In the genomic region with DNA sequence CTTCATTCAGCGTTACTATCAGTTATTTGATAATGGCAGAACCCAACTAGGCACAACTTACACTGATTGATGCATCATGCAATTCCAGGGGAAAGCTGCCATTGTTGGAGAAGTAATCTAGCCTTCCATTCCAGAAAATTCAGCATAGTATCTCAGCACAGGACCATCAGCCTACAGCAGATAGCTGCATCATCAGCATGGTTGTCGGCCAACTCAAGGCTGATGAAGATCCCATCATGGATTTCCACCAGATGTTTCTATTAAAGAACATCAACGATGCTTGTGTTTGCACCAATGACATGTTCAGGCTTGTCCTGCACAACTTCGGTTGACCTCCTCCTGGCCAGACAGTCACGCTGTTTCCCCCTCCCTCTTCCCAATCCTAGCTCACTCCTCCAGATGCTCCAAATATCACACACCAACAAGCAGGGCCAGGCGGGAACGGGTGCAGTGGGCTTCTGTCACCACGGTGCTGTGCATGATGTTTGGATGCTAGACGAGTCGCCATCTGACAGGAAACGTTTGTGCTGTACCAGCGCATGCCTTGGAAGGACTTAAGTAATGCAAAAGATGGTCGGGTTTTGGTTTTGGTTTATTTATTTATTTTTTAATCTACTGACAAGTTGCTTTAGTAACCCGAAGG, we compare ENCODE assay signal across 20 mouse cellular contexts.
DNase-seq lines count a peak whose midpoint lies in the region; ATAC-seq lines count a peak whose summit lies in the region.
"Had no signal": no experiment of that assay in that cellular context is flagged by ENCODE, and none has a peak within 500 bp of the region (broad histone marks: within the 10 kb centered on the region; RNA-seq: fewer than 3 reads in every experiment).

No protein-coding gene starts in this region.

- no peak overlapping the region for H3K4me3 ChIP-seq in embryonic facial prominence, embryonic 14.5 days (ENCODE audit: low read depth, low read length)
- no peak overlapping the region for H3K4me3 ChIP-seq in embryonic facial prominence, embryonic 10.5 days
- H3K4me3 ChIP-seq in embryonic facial prominence, embryonic 15.5 days (replicated peaks): no peak overlapping the region
- no peak overlapping the region for H3K4me3 ChIP-seq in stomach, embryonic 15.5 days (replicated peaks)
- H3K4me3 ChIP-seq in hindbrain, embryonic 12.5 days: no peak overlapping the region
- H3K4me3 ChIP-seq: embryonic facial prominence, embryonic 13.5 days; forebrain, embryonic 10.5 days; hindbrain, embryonic 15.5 days had no signal

- 88% methylated on average over 14 of the region's 14 CpGs for WGBS in embryonic facial prominence, embryonic 14.5 days
- 92% methylated on average over 14 of the region's 14 CpGs for WGBS in embryonic facial prominence, embryonic 10.5 days
- WGBS in embryonic facial prominence, embryonic 15.5 days: 83% methylated on average over 14 of the region's 14 CpGs
- WGBS in stomach, embryonic 15.5 days: 82% methylated on average over 14 of the region's 14 CpGs
- WGBS in hindbrain, embryonic 12.5 days: 88% methylated on average over 14 of the region's 14 CpGs

- peak overlapping the region; percentile 12 for H3K27ac ChIP-seq in embryonic facial prominence, embryonic 14.5 days (replicated peaks; ENCODE audit: low read depth, low read length)
- no peak overlapping the region for H3K27ac ChIP-seq in embryonic facial prominence, embryonic 10.5 days (replicated peaks)
- 0 out of 2 replicates have a peak overlapping the region, but pooled peaks have one; percentile 6 for H3K27ac ChIP-seq in embryonic facial prominence, embryonic 15.5 days (replicated peaks)
- H3K27ac ChIP-seq in stomach, embryonic 15.5 days: peak overlapping the region; percentile 57; the same call in 1 of the 2 replicates
- H3K27ac ChIP-seq in hindbrain, embryonic 12.5 days: no peak overlapping the region
- H3K27ac ChIP-seq: embryonic facial prominence, embryonic 13.5 days; forebrain, embryonic 10.5 days; hindbrain, embryonic 15.5 days; liver, embryonic 14.5 days had no signal

- H3K36me3 ChIP-seq in embryonic facial prominence, embryonic 14.5 days (ENCODE audit: control insufficient read depth, insufficient read depth, low read length): no peaks in the 10 kb centered on the region
- no peaks in the 10 kb centered on the region for H3K36me3 ChIP-seq in embryonic facial prominence, embryonic 10.5 days (replicated peaks)
- no peaks in the 10 kb centered on the region for H3K36me3 ChIP-seq in embryonic facial prominence, embryonic 15.5 days
- no peaks in the 10 kb centered on the region for H3K36me3 ChIP-seq in stomach, embryonic 15.5 days
- no peaks in the 10 kb centered on the region for H3K36me3 ChIP-seq in hindbrain, embryonic 12.5 days
- H3K36me3 ChIP-seq: embryonic facial prominence, embryonic 13.5 days; forebrain, embryonic 10.5 days; hindbrain, embryonic 15.5 days had no signal

- no peak overlapping the region for H3K4me2 ChIP-seq in embryonic facial prominence, embryonic 14.5 days (ENCODE audit: low read depth, low read length)
- no peak overlapping the region for H3K4me2 ChIP-seq in embryonic facial prominence, embryonic 15.5 days (replicated peaks)
- H3K4me2 ChIP-seq in stomach, embryonic 15.5 days: no peak overlapping the region
- H3K4me2 ChIP-seq in hindbrain, embryonic 12.5 days (replicated peaks): no peak overlapping the region
- H3K4me2 ChIP-seq: embryonic facial prominence, embryonic 13.5 days; hindbrain, embryonic 15.5 days had no signal

- no peaks in the 10 kb centered on the region for H3K27me3 ChIP-seq in embryonic facial prominence, embryonic 14.5 days (replicated peaks; ENCODE audit: control insufficient read depth, insufficient read depth, low read length)
- H3K27me3 ChIP-seq in embryonic facial prominence, embryonic 10.5 days (replicated peaks; ENCODE audit: low read depth, poor library complexity, severe bottlenecking): no peaks in the 10 kb centered on the region
- H3K27me3 ChIP-seq in embryonic facial prominence, embryonic 15.5 days: no peaks in the 10 kb centered on the region
- no peaks in the 10 kb centered on the region for H3K27me3 ChIP-seq in stomach, embryonic 15.5 days (replicated peaks)
- no peaks in the 10 kb centered on the region for H3K27me3 ChIP-seq in hindbrain, embryonic 12.5 days
- H3K27me3 ChIP-seq: embryonic facial prominence, embryonic 13.5 days; hindbrain, embryonic 15.5 days had no signal

- no peak for DNase-seq in embryonic facial prominence, embryonic 14.5 days (ENCODE audit: low spot score)
- no peak for DNase-seq in embryonic facial prominence, embryonic 10.5 days (ENCODE audit: low spot score)
- peak; percentile 81 for DNase-seq in lung, postnatal 10 days
- no peak for DNase-seq in cerebellum, adult 8-10 months
- DNase-seq: cerebellum, adult 2 months; forebrain, postnatal 0 days; heart, postnatal 36 days; kidney, adult 18-20 months; kidney, postnatal 10 days; midbrain, embryonic 14.5 days; right cerebral cortex, postnatal 25 days; thymus, postnatal 25 days had no signal

- no peak overlapping the region for H3K9ac ChIP-seq in embryonic facial prominence, embryonic 14.5 days (ENCODE audit: low read depth, low read length)
- H3K9ac ChIP-seq in embryonic facial prominence, embryonic 15.5 days: no peak overlapping the region
- no peak overlapping the region for H3K9ac ChIP-seq in stomach, embryonic 15.5 days
- no peak overlapping the region for H3K9ac ChIP-seq in hindbrain, embryonic 12.5 days
- H3K9ac ChIP-seq: embryonic facial prominence, embryonic 13.5 days; forebrain, postnatal 0 days; hindbrain, embryonic 15.5 days; liver, embryonic 14.5 days had no signal

- H3K9me3 ChIP-seq in embryonic facial prominence, embryonic 14.5 days (ENCODE audit: control insufficient read depth, low read length): no peaks in the 10 kb centered on the region
- H3K9me3 ChIP-seq in embryonic facial prominence, embryonic 10.5 days: no peaks in the 10 kb centered on the region
- no peaks in the 10 kb centered on the region for H3K9me3 ChIP-seq in embryonic facial prominence, embryonic 15.5 days (replicated peaks)
- H3K9me3 ChIP-seq in stomach, embryonic 15.5 days: no peaks in the 10 kb centered on the region
- no peaks in the 10 kb centered on the region for H3K9me3 ChIP-seq in hindbrain, embryonic 12.5 days (replicated peaks)
- H3K9me3 ChIP-seq: embryonic facial prominence, embryonic 13.5 days; forebrain, embryonic 10.5 days; hindbrain, embryonic 15.5 days had no signal

- 0 out of 2 replicates have a peak, but pooled peaks cover 3% of the 10 kb centered on the region for H3K4me1 ChIP-seq in embryonic facial prominence, embryonic 14.5 days (ENCODE audit: control insufficient read depth, insufficient read depth, low read length)
- H3K4me1 ChIP-seq in embryonic facial prominence, embryonic 10.5 days: 0 out of 2 replicates have a peak, but pooled peaks cover 4% of the 10 kb centered on the region
- peaks cover 8% of the 10 kb centered on the region; the same call in 1 of the 2 replicates for H3K4me1 ChIP-seq in embryonic facial prominence, embryonic 15.5 days
- H3K4me1 ChIP-seq in stomach, embryonic 15.5 days: peaks cover 5% of the 10 kb centered on the region; the same call in 1 of the 2 replicates
- no peaks in the 10 kb centered on the region for H3K4me1 ChIP-seq in hindbrain, embryonic 12.5 days
- H3K4me1 ChIP-seq: forebrain, embryonic 10.5 days; hindbrain, embryonic 15.5 days had no signal

- no peak for ATAC-seq in embryonic facial prominence, embryonic 14.5 days (ENCODE audit: low read depth)
- no peak for ATAC-seq in embryonic facial prominence, embryonic 15.5 days (ENCODE audit: insufficient number of reproducible peaks, low FRiP score, low TSS enrichment, low read depth)
- ATAC-seq in stomach, embryonic 15.5 days (ENCODE audit: insufficient read depth, low FRiP score, low read depth): no peak
- ATAC-seq in hindbrain, embryonic 12.5 days (ENCODE audit: low FRiP score): no peak
- ATAC-seq in activated CD4-positive, CD25-positive, alpha-beta regulatory T cell, adult 4 months: no peak
- ATAC-seq: forebrain, postnatal 0 days had no signal

Comparison
In these comparisons a context has a peak if more than half of its experiments do, and no peak if none do; other contexts are left out.
1. H3K27ac ChIP-seq: peak in embryonic facial prominence, embryonic 14.5 days (single experiment), embryonic facial prominence, embryonic 15.5 days (single experiment) and stomach, embryonic 15.5 days (single experiment); none in embryonic facial prominence, embryonic 10.5 days (single experiment) and hindbrain, embryonic 12.5 days (single experiment).